Mouse (Mus musculus) heart, postnatal 0 days (tissue): ENCODE measurements at regions not wholly inside any gene's neighbourhood (a gene's known extent, or its start where the extent isn't known, plus 50 kb on each side); places are given as distances from the start of the nearest gene placed in this dataset.
A peak's percentile ranks its signal among the peaks of the same experiment; 100 is the strongest.

Experiments used
- ATAC-seq: fragments of 200-750 bp; cut with Nextera tagmentation; 2 replicates; pipeline ENCODE4 v1.8.0; 2017; ENCODE audit warnings: low read depth, moderate number of reproducible peaks, moderate library complexity; ENCODE audit not compliant: insufficient read depth
- DNase-seq: peaks from one replicate; pipeline ENCODE4 v3.0.0-alpha.2; 2016; ENCODE audit warnings: low spot score
- H3K27ac ChIP-seq: fragments of 300-500 bp; sonication (generic); 2 replicates; pipeline ENCODE4 v1.5.1; 2014; ENCODE audit warnings: low read depth, mild to moderate bottlenecking
- H3K27me3 ChIP-seq: fragments of 300-500 bp; sonication (generic); 2 replicates; pipeline ENCODE4 v1.6.1; 2014; ENCODE audit warnings: low read length, mixed read lengths; ENCODE audit not compliant: control insufficient read depth, insufficient read depth
- H3K36me3 ChIP-seq: fragments of 300-500 bp; sonication (generic); replicated peaks from 2 replicates; pipeline ENCODE4 v1.6.1; 2014; ENCODE audit warnings: low read length, mixed read lengths; ENCODE audit not compliant: control insufficient read depth, insufficient read depth
- H3K4me1 ChIP-seq: fragments of 300-500 bp; sonication (generic); 2 replicates; pipeline ENCODE4 v1.6.1; 2014; ENCODE audit warnings: antibody characterized with exemption; ENCODE audit not compliant: control insufficient read depth, insufficient read depth
- H3K4me2 ChIP-seq: fragments of 300-500 bp; sonication (generic); 2 replicates; pipeline ENCODE4 v1.6.1; 2014; ENCODE audit warnings: low read depth, mild to moderate bottlenecking, low read length, moderate library complexity
- H3K4me3 ChIP-seq: fragments of 300-500 bp; sonication (generic); 2 replicates; pipeline ENCODE4 v1.5.1; 2014; ENCODE audit warnings: low read depth, low read length
- H3K9ac ChIP-seq: fragments of 300-500 bp; sonication (generic); replicated peaks from 2 replicates; pipeline ENCODE4 v1.6.1; 2014; ENCODE audit warnings: low read depth, low read length, mixed read lengths
- H3K9me3 ChIP-seq: fragments of 300-500 bp; sonication (generic); replicated peaks from 2 replicates; pipeline ENCODE4 v1.6.1; 2016; ENCODE audit warnings: low read length; ENCODE audit not compliant: control insufficient read depth
- CTCF ChIP-seq: IDR thresholded peaks from 2 replicates; pipeline ENCODE4 v1.5.1; 2016; ENCODE audit warnings: antibody characterized with exemption, control low read depth, low read depth
- EP300 ChIP-seq: IDR thresholded peaks from 2 replicates; pipeline ENCODE4 v1.6.1; 2016; ENCODE audit warnings: antibody characterized with exemption, low read depth
- WGBS: fragments of 180-500 bp; shearing (Covaris S2); extraction: QIAGEN DNeasy Blood & Tissue Kit; methylation state at CpG from one replicate; pipeline ENCODE4 v1.1.7; 2014; 5-methylcytosine and 5-hydroxymethylcytosine counted together

DNA sequence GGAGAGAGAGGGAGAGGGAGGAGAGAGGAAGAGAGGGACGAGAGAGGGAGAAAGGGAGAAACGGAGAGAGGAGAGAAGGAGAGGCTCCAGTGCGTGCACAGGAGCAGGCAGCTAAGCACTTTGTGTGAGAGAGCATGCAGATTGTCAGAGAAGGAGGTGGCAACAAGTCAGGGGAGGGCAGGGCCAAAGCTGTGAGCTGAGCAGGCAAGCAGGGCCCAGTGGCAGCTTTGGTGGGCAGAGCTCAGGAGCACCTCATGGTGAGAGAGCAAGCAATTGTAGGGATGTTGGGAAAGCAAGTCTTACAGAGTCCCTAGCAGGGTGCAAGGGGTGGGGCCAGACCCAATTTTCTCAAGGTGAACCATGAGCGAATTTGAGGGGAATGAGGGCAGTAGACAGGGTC lies 234.3 kb upstream of the Hey2 start:
- WGBS: 29% methylated on average over 4 of the region's 4 CpGs
- H3K36me3 ChIP-seq: no peaks in the 10 kb centered on the region
- H3K27me3 ChIP-seq: no peaks in the 10 kb centered on the region
- no peak for TF ChIP-seq EP300
- TF ChIP-seq CTCF: no peak
- DNase-seq (no peak), ATAC-seq (peak; percentile 66; the same call in 1 of the 2 replicates)
- H3K4me2 ChIP-seq: peak overlapping the region; percentile 41
- H3K4me3 ChIP-seq: no peak overlapping the region
- H3K4me1 ChIP-seq: no peaks in the 10 kb centered on the region
- no peak overlapping the region; the same call in 1 of the 2 replicates for H3K9ac ChIP-seq
- no peaks in the 10 kb centered on the region for H3K9me3 ChIP-seq
- no peak overlapping the region for H3K27ac ChIP-seq

- no peak for TF ChIP-seq CTCF
- TF ChIP-seq EP300: no peak
- DNase-seq: no peak
- Histone ChIP-seq H3K27ac (no peak overlapping the region), H3K4me1 (no peaks in the 10 kb centered on the region), H3K4me3 (no peak overlapping the region), H3K9me3 (no peaks in the 10 kb centered on the region), H3K27me3 (no peaks in the 10 kb centered on the region), H3K9ac (no peak overlapping the region), H3K4me2 (peak overlapping the region; percentile 41), H3K36me3 (no peaks in the 10 kb centered on the region)
- 59% methylated on average over 8 of the region's 8 CpGs for WGBS
- no peak for ATAC-seq
These were observed 233.8 kb upstream of the Hey2 start for GRCm38 (mm10) chr10:31076415-31076814.

DNA sequence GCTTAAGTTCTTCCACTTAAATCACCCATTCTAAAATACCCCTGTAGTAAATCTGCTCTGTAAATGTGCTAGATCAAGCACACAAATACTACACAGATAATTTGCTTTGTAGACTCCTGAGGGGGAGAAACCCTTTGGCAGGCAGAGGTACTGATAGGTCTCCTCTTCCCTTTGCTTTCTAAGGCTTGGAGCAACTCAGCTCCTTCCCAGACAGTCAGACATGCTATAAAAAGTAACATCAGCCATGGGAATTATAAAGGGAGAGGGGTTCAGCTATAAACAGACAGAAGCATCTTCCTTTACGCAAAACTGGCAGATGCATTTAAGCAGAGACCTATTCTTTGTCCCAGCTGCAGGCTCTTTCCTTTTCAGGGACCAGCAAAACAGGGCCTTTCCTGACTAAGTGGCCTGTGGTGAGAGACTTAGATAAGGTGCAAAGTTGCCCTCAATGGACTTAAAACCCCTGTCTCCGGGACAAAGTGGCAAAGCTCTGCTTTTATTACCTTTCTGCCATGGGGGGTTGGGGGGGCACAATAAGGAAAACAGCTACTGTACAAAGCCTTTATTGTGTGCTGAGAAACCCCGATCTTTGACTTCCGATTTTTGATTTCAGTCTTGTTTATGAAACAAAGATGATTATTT lies 231.5 kb upstream of the Hey2 start:
- Histone ChIP-seq H3K4me2 (no peak overlapping the region), H3K9me3 (no peaks in the 10 kb centered on the region), H3K9ac (no peak overlapping the region), H3K4me1 (no peaks in the 10 kb centered on the region), H3K36me3 (no peaks in the 10 kb centered on the region), H3K27ac (no peak overlapping the region), H3K4me3 (no peak overlapping the region), H3K27me3 (no peaks in the 10 kb centered on the region)
- TF ChIP-seq EP300 (no peak), CTCF (no peak)
- ATAC-seq: no peak
- no peak for DNase-seq
- 47% methylated on average over 4 of the region's 4 CpGs for WGBS

DNA sequence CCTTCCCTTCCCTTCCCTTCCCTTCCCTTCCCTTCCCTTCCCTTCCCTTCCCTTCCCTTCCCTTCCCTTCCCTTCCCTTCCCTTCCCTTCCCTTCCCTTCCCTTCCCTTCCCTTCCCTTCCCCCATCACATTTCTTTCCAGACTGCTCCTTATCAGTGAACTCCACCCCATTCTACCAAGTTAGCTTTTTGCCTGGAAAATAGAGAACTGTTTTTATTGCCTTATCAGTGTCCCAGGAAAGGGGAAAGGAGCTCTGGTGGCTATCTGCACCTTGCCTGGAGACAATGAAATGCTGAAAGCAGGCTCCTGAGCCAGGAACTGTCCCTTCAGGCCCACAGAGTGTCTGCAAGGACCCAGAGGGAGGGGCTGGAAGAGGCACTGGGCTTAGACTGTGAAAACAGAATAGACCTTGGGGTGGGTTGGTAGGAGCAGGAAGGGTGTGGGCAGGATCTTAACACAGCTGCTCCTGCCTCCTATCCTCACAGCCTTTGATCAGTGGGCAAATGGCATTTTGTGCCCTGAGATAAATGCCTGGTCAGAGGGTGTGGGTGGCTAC lies 226.1 kb upstream of the Hey2 start:
- Histone ChIP-seq H3K4me3 (no peak overlapping the region), H3K27ac (no peak overlapping the region), H3K9ac (no peak overlapping the region), H3K36me3 (no peaks in the 10 kb centered on the region), H3K27me3 (no peaks in the 10 kb centered on the region), H3K4me2 (no peak overlapping the region), H3K9me3 (no peaks in the 10 kb centered on the region), H3K4me1 (no peaks in the 10 kb centered on the region)
- DNase-seq: no peak
- ATAC-seq: peak; percentile 51; the same call in 1 of the 2 replicates
- TF ChIP-seq CTCF: no peak
- no peak for TF ChIP-seq EP300

DNA sequence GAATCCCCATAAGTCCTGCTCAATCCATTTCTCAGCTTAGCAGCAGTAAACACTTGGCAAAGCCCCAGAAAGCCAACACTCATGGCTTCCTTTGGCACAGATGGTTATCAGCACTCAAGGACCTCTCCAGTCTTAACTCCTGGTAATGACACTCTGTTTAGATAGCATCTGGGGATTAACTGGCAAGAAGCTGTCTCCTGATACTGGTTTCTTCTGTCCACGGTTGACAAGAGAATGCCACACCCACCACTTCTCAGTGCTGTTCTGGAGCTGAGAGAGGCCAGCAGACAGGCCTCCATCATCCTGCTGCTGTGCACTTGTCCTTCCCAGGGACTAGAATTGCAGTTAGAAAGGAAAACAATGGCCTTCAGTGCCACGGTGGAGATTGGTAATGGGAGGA lies 220.1 kb upstream of the Hey2 start:
- DNase-seq (no peak), ATAC-seq (no peak)
- Histone ChIP-seq H3K4me3 (no peak overlapping the region), H3K9me3 (no peaks in the 10 kb centered on the region), H3K27me3 (no peaks in the 10 kb centered on the region), H3K4me2 (no peak overlapping the region), H3K27ac (no peak overlapping the region), H3K9ac (no peak overlapping the region), H3K36me3 (no peaks in the 10 kb centered on the region), H3K4me1 (no peaks in the 10 kb centered on the region)
- TF ChIP-seq CTCF (no peak), EP300 (no peak)
- 18% methylated on average over 2 of the region's 2 CpGs for WGBS

DNA sequence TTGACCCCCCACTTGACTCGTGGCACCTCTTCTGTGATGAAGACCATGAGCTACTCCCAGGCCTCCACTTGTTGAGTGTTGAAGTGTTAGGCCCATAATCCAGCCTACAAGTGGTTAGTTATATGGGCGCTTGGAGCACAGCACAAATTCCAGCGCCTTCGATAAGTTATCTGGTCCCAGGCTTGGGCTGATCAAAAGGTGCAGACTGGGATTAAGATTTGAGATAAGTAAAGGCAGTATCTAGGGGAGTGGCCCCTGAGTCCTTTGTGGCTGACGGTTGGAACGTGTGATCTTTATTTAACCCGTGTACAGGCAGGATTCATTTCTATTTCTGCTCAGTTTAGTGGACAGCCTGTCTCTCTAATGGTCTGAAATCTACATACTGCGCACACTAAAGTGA lies 210.7 kb upstream of the Hey2 start:
- Histone ChIP-seq H3K9me3 (no peaks in the 10 kb centered on the region), H3K36me3 (no peaks in the 10 kb centered on the region), H3K27me3 (no peaks in the 10 kb centered on the region), H3K4me3 (no peak overlapping the region), H3K4me2 (peak overlapping the region; percentile 15; the same call in 1 of the 2 replicates), H3K27ac (peak overlapping the region; percentile 79), H3K9ac (no peak overlapping the region), H3K4me1 (peaks cover 7% of the 10 kb centered on the region; the same call in 1 of the 2 replicates)
- ATAC-seq (peak; percentile 87), DNase-seq (no peak)
- 24% methylated on average over 8 of the region's 8 CpGs for WGBS
- TF ChIP-seq CTCF: no peak
- TF ChIP-seq EP300: 0 out of 2 replicates have a peak, but pooled peaks have one; percentile 46
